Mouse (Mus musculus): Measurements from ENCODE around the gene Dlg2.

Dlg2 gene

GRCm38 (mm10) chr7:92275353-92275752 lies 1798.9 kb downstream of the Dlg2 start:
- DNase-seq (ENCODE audit: low spot score in 2 of 2) = no peak

GRCm38 (mm10) chr7:92277629-92278028 lies 1801.2 kb downstream of the Dlg2 start:
- no peak for DNase-seq (ENCODE audit: low spot score in 2 of 2)

- DNase-seq (ENCODE audit: low spot score in 2 of 2) = no peak
Measured at GRCm38 (mm10) chr7:92280925-92281324, 1804.5 kb downstream of the Dlg2 start.

- DNase-seq (ENCODE audit: low spot score in 2 of 2) = no peak
Measured at GRCm38 (mm10) chr7:92287058-92287457, 1810.6 kb downstream of the Dlg2 start.

- DNase-seq (ENCODE audit: low spot score in 2 of 2) = no peak
Measured at GRCm38 (mm10) chr7:92288814-92289213, 1812.3 kb downstream of the Dlg2 start.

GRCm38 (mm10) chr7:92292918-92293518 lies 1816.5 kb downstream of the Dlg2 start:
- no peak for DNase-seq (ENCODE audit: low spot score in 2 of 2)

- DNase-seq (ENCODE audit: low spot score in 2 of 2) = no peak
Measured at GRCm38 (mm10) chr7:92301046-92301445, 1824.6 kb downstream of the Dlg2 start.

GRCm38 (mm10) chr7:92307634-92308033 lies 1831.2 kb downstream of the Dlg2 start:
- DNase-seq (ENCODE audit: low spot score in 2 of 2) = no peak

- DNase-seq (ENCODE audit: low spot score in 2 of 2) = no peak
Measured at GRCm38 (mm10) chr7:92308168-92308567, 1831.7 kb downstream of the Dlg2 start.

- no peak for DNase-seq (ENCODE audit: low spot score in 2 of 2)
Measured at GRCm38 (mm10) chr7:92316389-92316788, 1839.9 kb downstream of the Dlg2 start.

GRCm38 (mm10) chr7:92319469-92319868 lies 1843.0 kb downstream of the Dlg2 start:
- no peak for DNase-seq (ENCODE audit: low spot score in 2 of 2)

- DNase-seq (ENCODE audit: low spot score in 2 of 2) = no peak
Measured at GRCm38 (mm10) chr7:92320181-92320580, 1843.7 kb downstream of the Dlg2 start.

GRCm38 (mm10) chr7:92321786-92322185 lies 1845.3 kb downstream of the Dlg2 start:
- DNase-seq (ENCODE audit: low spot score in 2 of 2) = no peak

GRCm38 (mm10) chr7:92322342-92323069 lies 1846.0 kb downstream of the Dlg2 start:
- DNase-seq (ENCODE audit: low spot score in 2 of 2) = no peak

- DNase-seq (ENCODE audit: low spot score in 2 of 2) = no peak
Measured at GRCm38 (mm10) chr7:92323710-92324109, 1847.2 kb downstream of the Dlg2 start.

- no peak for DNase-seq (ENCODE audit: low spot score in 2 of 2)
Measured at GRCm38 (mm10) chr7:92327343-92327896, 1850.9 kb downstream of the Dlg2 start.

- no peak for DNase-seq (ENCODE audit: low spot score in 2 of 2)
Measured at GRCm38 (mm10) chr7:92333220-92333898, 1856.9 kb downstream of the Dlg2 start.

GRCm38 (mm10) chr7:92356542-92356941 lies 1880.1 kb downstream of the Dlg2 start:
- no peak for DNase-seq (ENCODE audit: low spot score in 2 of 2)

GRCm38 (mm10) chr7:92363386-92363785 lies 1886.9 kb downstream of the Dlg2 start:
- no peak for DNase-seq (ENCODE audit: low spot score in 2 of 2)

GRCm38 (mm10) chr7:92363800-92364199 lies 1887.3 kb downstream of the Dlg2 start:
- no peak for DNase-seq (ENCODE audit: low spot score in 2 of 2)

GRCm38 (mm10) chr7:92367111-92367510 lies 1890.6 kb downstream of the Dlg2 start:
- DNase-seq (ENCODE audit: low spot score in 2 of 2) = no peak

GRCm38 (mm10) chr7:92370521-92370920 lies 1894.0 kb downstream of the Dlg2 start:
- DNase-seq (ENCODE audit: low spot score in 2 of 2) = no peak

GRCm38 (mm10) chr7:92371638-92372037 lies 1895.2 kb downstream of the Dlg2 start:
- no peak for DNase-seq (ENCODE audit: low spot score in 2 of 2)
